Mouse (Mus musculus): ENCODE measurements around the gene Lefty1.
"Not testable (repeated sequence)": the region's sequence is repeated elsewhere in the genome, so short reads cannot be mapped to it uniquely, and the experiment has no call there.

- TF ChIP-seq CTCF (conservative IDR thresholded peaks at IDR 0.05; ENCODE audit: low read length); NANOG (IDR thresholded peaks at IDR 0.05; ENCODE audit: borderline replicate concordance, low read length); POU5F1 (IDR thresholded peaks at IDR 0.05; ENCODE audit: borderline replicate concordance, low read length): not testable (repeated sequence)
These were observed 40.5 kb upstream of the Lefty1 start for GRCm38 (mm10) chr1:180894088-180894987.

Data from E14TG2a.4 (cell line).